Mouse (Mus musculus): ENCODE results near the gene Cul3. TPM values are rescaled to one million over a fixed set of nuclear protein-coding genes. Genes with fewer than 3 reads are reported as not detected.

Cul3 gene
- polyA plus RNA-seq, 1 experiment: 88.4 TPM

Other genes with a start within 250 kb of the Cul3 start
- not detected in 2 replicates for gene Fam124b, start 122.0 kb downstream of the Cul3 start, polyA plus RNA-seq (2012; rRNA removed)
- not detected in 2 replicates for gene Gm45261, start 121.0 kb upstream of the Cul3 start, polyA plus RNA-seq (2012; rRNA removed)